Mouse (Mus musculus) urinary bladder, adult 2 months (tissue): ENCODE results near the gene Zc3h18. TPM values are rescaled to one million over a fixed set of nuclear protein-coding genes. Genes with fewer than 3 reads are reported as not detected.

Experiments
- DNase-seq: peaks from one replicate; pipeline ENCODE4 v3.0.0; 2022; ENCODE audit warnings: low spot score
- polyA plus RNA-seq: library from polyadenylated mRNA; depleted of rRNA; stranded (reverse); fragments of >200 nt; gene quantifications from 2 replicates; pipeline ENCODE4 v1.2.3, GENCODE M21; 2012

Gene Zc3h18
- polyA plus RNA-seq, 1 experiment, result 26.4 TPM

DNA sequence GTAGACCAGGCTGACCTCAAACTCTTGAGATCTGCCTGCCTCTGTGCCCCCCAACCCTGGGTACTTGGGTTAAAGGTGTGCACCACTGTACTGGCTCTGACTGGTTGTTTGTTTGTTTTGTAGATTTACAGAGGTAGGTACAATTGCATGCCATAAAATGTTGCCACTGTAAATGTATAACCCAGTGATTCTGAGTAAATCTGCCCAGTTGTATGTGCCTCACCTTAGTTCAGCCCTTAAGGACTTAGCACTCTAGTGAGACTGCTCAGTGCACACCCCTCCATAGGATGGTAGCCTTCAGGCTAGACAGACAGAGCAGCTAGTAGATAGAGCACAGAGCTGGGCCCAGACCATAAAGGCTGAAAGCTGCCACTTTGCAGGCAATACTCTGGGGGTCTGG lies 17.3 kb downstream of the Zc3h18 start:
- no peak for DNase-seq

DNA sequence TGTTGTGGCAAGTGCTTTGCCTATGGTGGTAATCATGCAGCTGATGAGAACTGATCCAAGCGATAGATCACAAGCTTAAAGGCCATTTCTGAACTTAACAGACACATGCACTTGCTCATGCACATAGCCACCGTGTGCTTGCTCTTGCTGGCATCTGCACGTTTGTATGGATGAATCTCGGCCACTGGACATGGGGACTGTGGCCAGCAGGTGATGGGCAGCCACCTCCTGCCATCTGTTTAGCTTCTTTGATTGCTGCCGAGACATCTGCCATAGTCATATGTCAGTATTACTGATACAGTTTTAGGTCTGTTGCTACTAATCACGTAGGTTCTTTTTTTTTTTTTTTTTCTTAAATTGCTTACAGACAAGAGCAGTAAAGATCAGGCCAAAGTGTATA lies 18.9 kb downstream of the Zc3h18 start:
- no peak for DNase-seq

DNA sequence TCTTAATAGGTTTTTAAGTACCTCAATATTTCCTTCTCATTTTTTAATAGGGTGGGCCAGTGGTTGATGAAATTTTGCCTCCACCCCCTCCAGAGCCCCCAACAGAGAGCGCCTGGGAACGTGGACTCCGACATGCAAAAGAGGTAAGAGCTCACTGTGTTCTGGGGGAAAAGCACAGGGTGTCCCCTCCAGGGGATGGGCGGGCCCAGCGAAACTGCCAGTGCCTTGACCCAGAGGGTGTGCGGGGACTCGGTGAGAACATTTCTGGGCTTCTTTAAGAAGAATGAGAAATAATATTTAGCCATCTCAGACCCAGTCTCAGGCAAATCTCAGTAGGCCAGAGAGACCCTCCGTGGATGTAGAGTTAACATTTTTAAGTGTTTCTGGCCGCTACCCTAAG lies 21.8 kb downstream of the Zc3h18 start:
- DNase-seq, result no peak

DNA sequence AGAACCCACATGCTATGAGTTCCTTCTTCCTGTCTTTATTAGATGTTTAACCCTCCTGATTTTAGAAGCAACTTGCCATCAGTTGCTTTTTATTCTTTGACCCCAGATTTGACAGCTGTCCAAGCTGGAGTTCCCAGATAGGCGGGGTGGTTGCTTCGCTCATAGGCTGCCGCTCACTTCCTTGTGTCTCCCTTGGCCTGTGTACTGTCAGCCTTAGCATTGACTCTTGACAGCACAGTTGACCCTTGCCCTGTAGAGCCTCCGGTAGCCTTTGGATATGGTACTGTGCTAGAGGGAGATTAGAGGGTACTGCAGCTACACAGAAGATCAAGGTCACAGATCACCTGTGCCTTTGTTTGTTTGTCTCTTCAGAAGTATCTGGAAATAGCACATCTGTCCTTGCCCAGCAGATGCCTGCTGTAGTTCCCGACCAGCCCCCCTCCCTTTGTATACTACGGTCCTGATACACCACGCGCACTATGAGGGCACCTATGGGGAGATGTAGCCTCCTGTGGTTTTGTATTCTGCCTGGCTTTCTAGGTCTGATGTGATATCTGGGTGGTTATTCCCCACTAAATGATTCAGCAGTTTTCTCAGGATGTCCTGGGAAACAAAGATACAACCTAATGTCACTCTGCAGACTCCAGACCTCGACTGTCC lies 28.9 kb downstream of the Zc3h18 start:
- no peak for DNase-seq

DNA sequence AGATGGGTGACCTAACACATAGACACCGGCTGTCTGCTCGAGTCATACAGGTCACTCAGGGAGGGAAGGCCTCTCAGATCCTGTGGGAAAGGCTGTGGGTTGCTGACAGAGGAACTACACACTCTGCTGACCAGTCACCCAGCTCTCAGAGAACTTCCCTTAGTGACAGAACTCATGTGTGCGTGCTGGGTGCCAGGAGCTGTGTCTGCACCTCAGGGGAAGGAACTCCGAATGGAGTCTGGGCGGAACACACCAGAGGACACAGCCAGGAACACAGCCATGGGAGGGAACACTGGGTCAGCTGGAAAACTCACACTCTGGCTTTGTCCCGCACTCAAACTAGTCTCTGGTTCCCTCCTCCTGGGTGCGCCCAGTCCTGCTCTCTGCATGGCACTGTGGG lies 31.3 kb downstream of the Zc3h18 start:
- DNase-seq, result no peak

DNA sequence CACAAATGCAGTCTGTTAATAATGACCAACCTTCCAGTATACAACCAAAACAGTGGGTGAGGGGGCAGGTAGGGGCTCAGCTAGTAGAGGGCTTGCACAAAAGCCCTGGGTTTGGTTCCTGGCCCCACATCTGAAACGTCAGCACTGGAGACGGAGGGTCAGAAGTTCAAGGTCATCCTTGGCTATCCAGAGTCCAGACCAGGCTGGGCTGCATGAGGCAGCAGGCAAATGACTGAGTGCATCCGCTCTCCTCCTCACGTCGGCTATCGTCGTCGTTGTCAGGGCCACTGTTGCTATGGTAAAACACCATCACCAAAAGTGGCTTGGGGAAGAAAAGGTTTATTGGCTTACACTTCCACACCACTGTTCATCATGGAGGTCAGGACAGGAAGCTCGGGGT lies 37.9 kb downstream of the Zc3h18 start:
- DNase-seq, result no peak

DNA sequence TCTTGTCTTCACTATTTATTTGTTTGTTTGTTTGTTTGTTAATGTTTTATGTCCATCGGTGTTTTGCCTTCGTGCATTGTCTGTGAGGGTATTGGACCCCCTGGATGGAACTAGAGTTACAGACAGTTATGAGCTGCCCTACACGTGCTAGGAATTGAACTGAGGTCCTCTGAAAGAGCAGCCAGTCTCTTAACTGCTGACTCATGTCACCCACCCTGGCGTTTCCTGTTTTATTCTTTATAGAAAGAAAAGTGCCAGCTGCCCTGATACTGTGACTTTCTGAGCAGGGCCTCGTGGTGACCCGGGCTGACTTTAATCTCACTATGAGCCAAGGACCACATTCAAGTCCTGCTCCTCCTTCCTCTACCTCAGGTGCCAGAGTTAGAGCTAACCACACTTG lies 39.1 kb downstream of the Zc3h18 start:
- no peak for DNase-seq

DNA sequence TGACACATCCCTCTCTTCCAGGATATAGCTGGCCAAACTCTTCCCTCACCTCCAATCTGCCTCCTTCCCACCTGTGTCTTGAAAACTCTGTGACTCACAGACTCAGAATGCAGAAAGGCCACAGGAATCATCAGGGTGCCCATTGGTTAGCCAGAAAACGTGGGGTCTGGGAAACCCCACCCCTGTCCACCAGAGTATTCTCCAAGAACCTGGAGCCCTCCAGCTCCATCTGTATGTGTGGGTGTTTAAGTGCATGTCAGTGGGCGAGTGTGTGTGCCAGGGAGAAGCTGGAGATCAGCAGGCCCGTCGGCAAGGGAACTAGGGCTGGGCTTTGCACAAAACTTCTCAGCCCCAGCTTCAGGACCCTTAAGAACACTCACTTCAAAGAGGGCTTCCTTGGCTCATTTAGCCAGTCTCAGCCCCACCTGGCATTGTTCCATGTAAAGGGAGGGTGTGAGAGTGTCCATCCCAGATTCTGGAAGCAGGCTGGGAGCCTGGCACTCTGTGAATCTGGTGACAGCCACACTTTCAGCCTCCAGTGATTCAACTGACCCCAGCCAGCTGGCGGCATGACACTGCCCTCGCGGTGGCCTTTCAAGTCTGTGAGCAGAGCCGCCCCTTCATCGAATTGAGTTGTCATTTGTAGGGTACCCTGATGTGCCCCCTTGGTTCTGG lies 43.6 kb downstream of the Zc3h18 start:
- no peak for DNase-seq

DNA sequence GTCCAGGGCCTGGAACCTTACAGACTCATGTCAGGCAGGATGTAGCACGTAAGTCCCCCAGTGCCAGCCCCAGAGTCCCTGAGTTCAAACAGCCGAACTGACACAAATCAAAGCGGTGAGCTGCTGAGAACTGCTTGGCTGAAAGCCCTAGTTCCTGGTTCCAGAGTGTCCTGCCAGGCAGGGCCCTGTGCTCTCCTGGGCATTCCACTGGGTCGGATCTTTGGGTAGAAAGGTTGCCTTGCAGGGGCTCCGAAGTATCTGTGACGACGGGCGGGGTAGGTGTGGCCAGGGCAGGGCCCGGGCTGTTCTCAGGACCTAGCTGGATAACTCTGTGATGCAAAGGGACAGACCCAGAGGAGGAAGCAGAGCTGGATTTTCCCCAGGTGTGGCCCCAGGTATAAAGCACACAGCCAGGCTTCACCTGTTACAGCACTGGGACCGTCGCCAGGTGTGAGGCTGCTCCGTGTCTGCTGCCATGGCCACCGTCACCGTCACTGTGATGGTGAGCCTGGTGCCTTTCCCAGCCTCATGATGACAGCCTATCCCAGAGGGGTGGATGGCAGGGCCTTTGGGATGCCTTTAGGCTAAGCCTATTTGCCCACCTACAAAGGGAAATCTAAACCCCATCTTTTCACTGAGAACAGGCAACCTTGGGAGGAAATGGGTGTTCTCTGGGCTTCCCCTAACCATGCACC lies 45.1 kb downstream of the Zc3h18 start, which contains the start of gene Il17c:
Gene Il17c (plus strand): TSS at position 645 of the 695 bp plus-strand sequence.
- DNase-seq, result no peak

DNA sequence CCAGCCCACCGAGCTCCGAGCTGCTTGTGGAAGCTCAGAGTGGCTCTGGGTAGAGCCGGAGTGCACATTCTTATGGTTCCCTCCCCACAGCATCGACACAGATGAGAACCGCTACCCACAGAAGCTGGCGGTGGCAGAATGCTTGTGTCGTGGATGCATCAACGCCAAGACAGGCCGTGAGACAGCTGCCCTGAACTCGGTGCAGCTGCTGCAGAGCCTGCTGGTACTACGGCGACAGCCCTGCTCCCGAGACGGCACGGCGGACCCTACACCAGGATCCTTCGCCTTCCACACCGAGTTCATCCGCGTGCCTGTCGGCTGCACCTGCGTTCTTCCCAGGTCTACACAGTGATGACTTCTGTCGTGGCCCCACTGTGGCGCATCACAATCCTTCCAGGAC lies 46.8 kb downstream of the Zc3h18 start:
- DNase-seq, result no peak

DNA sequence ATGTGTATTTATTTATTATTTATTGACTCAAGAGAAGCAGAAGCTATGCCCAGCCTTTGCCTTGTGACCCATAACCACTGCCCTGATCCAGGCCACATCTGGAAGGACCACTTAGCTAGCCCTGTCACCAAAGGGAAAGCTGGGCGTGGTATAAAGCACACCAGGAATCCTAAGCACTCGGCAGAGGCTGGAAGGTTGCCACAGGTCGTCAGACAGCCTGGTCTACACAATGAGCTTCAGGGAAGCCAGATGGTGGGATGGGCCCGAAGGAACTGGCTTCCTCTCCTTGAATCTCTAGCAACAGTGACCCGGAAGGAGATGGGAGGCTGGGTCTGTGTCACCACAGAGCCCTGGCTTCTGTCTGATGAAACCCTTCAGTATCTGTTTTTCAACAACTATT lies 47.2 kb downstream of the Zc3h18 start:
- DNase-seq, result no peak

DNA sequence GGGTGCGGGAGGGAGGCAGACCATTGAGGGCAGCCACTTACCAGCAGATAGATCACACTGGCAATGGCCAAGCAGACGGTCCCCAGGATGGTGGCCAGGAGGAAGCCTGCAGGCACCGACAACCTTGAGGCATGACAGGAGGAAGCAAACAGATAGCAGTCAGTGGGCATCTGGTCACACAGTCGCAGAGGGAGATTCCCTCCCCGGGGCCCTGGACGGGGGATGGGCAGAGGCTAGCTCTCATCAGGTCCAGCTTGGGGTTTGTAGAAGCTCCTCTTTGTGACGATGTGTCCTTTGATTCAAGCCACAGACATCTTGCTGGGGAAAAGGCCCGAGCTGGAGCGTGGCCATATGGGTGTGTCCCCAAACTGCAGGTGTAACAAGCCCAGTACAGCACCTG lies 49.7 kb downstream of the Zc3h18 start:
- no peak for DNase-seq

DNA sequence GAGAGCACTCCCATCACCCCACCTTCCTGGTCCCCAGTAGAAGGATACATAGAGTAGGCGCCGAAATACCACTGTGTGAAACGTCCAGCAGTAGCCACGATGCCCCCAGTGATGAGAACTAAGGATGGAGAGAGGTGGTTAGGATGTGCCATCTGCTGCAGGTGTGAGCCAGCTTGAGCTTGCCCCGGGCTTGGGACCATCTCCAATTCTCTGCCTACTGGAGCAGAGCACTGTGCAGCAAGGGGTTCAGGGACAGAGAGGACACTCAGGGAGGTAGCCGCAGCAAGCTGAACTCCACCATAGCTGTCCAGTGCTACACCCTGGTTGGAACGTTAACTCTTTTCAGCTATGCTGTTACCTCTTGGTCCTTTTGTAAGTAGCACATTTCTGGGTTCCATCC lies 51.2 kb downstream of the Zc3h18 start:
- DNase-seq, result no peak

DNA sequence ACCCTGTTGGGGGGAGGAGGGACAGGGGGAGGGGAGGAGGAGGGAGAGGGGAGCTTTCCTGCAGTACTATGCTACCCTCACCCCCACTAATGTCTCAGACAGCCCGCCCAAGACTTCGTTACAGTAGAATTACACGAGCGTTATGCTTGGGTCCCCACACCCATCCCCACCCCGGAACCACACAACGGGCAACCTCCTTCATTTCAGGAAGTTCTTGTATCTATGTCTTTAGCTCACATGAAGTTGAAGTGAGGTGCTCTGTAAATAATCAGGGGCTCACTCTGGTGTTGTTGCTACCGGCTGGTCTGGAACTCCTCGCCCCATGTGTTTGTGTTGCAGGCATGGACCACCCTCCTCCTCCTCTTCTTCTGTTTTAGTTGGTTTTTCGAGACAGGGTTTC lies 51.8 kb downstream of the Zc3h18 start:
- no peak for DNase-seq

DNA sequence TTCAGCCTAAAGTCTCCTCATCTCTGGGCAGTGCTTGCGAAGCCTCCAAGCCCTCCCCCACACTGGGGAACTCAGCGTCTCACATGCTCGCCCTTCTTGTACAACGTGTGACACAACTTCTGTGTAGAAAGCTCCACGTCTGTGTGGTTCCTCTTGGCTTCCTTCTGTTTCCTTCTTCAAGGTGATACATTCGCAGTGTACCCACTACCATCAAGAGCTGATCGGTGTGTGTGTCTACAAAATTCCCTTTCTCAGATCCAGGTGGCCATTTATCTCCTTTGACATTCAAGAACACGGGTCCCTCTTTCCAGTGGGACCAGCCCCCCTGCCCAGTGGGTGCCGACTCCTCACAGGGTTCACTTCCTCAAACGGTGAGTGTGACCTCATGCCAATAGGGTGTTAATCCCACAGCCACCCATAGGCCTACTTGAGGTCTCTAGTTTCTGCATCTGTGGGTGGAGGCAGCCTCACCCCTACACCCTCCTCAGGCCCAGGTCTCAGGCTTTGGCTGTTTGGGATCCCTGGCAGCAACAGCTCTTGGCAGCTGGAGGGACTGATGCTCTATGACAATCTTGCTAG lies 53.7 kb downstream of the Zc3h18 start:
- DNase-seq, result no peak

DNA sequence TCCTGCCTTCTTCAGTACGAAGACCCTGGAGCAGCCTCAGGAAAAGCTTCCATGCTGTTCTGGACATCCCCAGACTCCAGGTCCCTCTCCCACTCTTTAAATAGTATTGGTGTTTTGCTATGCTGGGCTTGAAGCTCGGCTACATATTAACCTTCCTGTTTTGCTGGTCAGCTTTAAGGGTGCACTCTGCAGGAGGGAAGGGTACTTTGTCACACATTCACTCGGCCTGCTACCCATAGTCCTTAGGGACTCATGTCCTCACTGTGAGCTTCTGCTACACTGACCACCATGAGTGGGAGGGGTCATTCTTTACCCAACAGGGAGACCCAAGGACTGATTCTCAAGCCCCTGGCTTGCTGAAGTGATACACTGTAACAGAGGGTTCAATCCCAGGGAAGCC lies 54.2 kb downstream of the Zc3h18 start:
- no peak for DNase-seq

DNA sequence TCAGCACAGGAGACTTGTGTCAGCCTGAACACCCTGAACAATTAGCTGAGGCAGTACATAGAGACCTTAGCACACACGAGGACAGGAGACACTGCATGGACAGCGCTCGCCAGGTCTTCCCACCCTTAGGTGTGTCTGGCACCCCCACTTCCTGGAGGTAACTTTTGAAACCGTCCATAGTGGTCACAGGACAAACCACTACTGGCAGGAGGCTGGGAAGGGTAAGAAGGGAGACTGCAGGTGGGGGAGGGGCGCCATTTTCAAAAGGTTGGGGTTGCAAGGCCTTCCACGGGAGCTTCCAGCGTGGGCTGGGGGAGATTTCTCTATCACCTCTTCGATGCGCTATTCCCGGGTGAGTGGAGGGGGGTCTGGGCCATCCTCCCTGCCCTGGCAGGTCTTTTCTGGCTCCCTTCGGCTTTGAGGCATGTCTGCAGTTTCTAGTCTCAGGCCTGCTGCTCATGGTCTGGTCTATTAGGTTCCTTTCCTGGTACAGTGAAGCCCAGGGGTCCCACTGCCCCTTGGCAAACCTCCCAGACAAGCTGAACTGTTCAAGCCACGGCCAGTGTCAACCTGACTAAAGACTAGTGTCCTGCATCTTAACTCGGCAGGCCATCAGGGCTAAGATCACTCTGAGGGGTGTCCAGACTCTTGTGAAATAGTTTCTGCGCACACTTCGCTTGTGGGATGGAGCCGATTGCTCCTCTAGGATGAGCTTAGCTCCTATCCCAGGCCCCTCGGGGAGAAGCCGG lies 55.5 kb downstream of the Zc3h18 start:
- no peak for DNase-seq

DNA sequence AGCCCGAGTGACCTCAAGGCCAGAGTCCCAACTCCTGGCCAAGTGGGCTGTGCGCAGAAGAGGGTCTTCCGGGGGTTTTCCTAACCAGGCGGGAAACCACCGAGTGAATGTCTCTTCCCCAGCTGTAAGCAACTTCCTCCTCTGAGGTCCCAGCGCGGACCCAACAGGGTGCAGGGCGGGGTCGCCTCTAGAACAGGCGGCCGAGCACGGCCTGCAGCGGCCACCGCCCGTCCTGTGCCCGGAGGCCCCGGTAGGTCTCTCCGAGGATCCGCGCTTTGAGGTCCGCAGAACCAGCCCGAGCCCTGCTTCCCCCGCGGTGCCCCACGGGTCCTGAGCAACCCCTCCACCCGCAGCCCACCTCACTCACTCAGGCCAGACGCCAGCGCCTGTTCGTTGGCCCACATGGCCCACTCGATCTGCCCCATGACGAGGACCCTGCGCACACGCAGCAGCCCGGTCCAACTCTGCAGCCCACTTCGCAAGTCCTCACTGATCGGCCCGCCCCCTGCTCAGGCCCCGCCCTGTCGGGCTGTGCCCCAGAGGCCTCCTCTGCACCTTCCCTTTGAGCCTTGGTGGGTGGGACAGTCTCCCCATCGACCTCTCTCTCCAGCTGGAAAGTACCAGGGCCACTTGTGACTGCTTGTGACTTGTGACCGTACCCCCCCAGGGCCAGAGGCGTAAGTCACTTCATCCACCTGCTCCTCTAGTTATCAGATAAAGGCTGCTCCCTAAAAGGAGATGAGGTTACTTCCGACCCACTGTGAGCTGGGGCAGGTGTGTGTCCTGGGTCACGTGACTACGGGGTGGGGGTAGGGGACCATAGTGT lies 56.2 kb downstream of the Zc3h18 start, which contains the start of gene Cyba:
Gene Cyba (minus strand): TSS at position 488 of the 826 bp plus-strand sequence.
- peak; percentile 48 for DNase-seq

DNA sequence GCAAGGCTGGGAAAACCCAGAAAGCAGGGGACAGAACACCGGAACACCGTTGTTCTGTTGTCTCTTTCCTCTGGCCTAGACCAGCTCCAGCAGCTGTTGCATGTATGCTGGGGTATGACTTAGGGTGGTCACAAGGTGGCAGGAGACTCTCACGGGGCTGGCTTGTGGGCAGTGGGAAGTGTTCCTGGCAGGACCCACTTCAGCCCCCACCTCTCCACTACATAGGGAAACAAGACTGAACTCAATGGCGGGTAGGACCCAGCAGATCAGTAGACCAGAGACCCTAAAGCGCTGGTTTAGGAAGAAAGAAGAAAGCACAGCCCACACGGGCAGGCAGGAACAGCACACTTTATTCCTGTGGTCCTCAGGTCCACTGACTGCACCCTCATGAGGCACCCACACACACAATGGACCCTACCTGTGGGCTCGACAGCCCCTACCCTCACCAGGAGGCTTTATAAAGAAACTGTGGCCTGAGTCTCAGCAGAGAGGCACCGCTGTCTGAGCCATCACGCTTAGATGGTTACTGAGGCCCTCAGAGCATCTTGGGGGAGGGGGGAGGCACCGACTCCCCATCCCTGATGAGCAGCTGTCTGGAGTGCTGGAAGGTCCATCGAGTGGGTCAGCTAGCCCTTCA lies 57.0 kb downstream of the Zc3h18 start:
- DNase-seq, result no peak

DNA sequence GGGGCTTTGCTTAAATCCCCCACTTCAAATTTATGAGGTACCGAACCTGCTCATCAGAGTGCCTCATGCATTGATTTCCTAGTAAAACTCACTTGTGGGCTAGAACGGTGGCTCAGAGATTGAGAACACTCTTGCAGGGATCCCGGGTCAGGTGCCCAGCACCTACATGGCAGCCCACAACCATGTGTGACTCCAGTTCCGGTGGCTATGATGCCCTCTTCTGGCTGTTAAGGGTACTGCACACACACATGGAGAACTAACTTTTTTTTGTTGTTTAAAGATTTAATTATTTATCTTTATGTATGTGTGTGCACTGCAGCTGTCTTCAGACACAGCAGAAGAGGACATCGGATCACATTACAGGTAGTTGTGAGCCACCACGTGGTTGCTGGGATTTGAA lies 59.0 kb downstream of the Zc3h18 start:
- DNase-seq, result no peak

DNA sequence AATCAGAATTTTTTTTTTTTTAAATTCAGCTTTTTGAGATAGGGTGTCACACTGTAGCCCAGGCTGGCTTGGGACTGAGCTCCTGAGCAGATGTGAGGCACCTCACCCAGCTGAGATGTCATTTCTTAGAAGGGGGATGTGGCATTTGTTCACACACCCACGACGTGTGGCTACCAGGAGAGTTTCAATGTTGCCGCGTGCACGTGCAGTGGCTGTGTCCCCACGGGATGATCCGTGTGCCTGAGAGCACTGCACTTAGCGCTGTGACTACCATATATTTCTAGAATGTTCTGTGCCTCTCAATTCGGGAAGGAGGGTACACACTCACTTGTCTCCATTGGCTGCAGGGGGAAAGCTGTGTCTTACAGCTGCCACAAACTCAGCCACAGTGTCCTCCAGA lies 59.7 kb downstream of the Zc3h18 start:
- no peak for DNase-seq
